Mouse (Mus musculus) heart, adult 2 months (tissue): ENCODE measurements at regions not wholly inside any gene's neighbourhood (a gene's known extent, or its start where the extent isn't known, plus 50 kb on each side); places are given as distances from the start of the nearest gene placed in this dataset.

Source experiments
- CTCF ChIP-seq: fragments of 200-600 bp; IDR thresholded peaks from 2 replicates; pipeline ENCODE4 v1.8.1; 2022; ENCODE audit warnings: antibody characterized with exemption, mild to moderate bottlenecking, moderate library complexity
- EP300 ChIP-seq: fragments of 200-500 bp; IDR thresholded peaks from 2 replicates; pipeline ENCODE4 v1.6.1; 2011; ENCODE audit warnings: low read depth, low read length, control low read depth; ENCODE audit not compliant: insufficient read depth

DNA sequence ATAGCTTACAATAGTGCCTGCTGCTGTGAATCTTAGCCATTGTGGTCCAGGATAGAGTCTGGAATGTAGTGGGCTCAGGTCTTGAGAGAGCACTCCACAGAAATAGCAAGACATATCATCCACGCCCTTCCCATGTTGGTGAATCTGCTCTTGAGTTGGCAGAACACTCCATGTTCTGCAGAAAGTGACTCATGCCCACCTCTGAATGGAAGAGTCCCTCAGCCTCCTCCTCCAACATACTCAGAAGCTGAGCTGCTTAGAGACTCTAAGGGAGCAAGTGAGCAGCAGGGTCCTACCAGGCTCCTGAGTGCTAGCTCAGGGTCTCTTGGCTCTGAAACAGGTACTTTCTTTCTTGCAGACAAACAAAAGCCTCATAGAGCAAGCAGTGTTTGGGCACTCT lies 284.7 kb downstream of the Rps24 start:
- TF ChIP-seq CTCF = no peak
- no peak for TF ChIP-seq EP300
